Mouse (Mus musculus): Measurements from ENCODE around the gene Pde9a.

Pde9a gene

GRCm38 (mm10) chr17:31386766-31387275, 811 bp downstream of the Pde9a start:
- DNase-seq (ENCODE audit: low spot score in 2 of 2), result no peak

DNA sequence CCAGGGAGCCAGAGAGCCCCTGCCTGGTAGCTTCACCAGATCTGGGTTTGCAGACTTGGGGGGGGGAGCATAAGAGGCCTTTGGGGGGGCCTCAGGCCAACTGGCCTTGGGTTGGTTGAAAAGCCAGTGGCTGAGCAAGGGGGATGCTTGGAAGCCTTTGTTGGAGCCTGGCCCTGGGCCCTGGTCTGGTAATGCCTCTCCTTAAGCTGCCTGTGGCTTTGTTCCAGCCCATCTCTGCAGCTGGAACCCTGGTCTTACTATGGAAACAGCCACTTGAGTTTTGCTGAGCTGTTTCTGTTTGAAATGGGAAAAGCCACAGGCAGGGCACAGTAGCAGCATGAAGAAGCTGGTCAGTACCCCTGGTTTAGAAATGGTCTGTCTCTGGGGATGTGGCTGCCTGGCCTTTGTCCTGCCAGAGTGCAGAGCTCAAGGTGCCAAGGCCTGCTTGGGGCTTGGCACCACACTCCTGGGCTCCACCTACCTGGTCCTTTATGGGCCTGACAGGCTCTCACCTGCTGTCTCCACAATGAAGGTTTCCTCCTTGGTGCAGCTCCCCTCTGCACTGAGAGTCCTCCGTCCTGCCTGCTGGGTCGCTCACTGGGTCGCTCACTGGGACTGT, 3.5 kb downstream of the Pde9a start:
- DNase-seq (ENCODE audit: low spot score in 2 of 2), result no peak

DNA sequence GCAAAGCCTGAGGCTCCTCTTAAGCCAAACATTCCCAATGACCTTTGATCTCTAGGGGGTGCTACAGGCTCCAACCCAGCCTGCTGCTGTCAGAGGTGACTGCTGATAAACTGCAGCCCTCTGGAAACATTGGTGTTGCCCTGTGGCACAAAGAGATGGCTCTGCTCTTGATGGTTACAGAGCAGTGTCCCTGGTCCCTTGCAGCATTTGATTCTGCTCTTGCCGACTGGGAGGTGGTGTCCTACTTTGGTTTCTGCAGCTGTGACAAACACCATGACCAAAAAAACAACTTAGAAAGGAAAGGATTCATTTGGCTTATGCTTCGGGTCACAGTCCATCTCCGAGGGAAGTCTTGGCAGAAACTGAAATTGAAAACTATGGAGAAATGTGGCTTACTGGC, 5.5 kb downstream of the Pde9a start:
- DNase-seq (ENCODE audit: low spot score in 2 of 2), result no peak

GRCm38 (mm10) chr17:31392041-31392440, 6.0 kb downstream of the Pde9a start:
- no peak for DNase-seq (ENCODE audit: low spot score in 2 of 2)

- DNase-seq (ENCODE audit: low spot score in 2 of 2), result no peak
These were observed 7.8 kb downstream of the Pde9a start for GRCm38 (mm10) chr17:31393811-31394210.

DNA sequence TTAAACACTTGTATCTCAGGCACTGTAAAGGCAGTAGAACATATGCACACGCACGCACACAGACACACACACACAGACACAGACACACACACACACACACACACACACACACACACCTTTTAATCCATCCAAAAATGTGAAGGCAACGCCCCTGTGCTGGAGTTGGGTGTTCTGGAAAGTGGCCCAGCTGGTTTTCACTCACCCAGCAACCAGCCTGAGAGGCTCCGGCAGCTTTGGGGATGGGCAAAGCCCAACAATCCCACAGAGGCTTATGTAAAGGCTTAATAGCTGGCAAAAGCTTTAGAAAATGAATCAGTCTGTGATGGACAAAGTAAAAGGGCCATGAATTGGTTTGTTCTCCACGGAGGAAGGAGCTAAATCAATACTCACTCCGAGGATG, 14.3 kb downstream of the Pde9a start:
- DNase-seq (ENCODE audit: low spot score in 2 of 2), result no peak

- no peak for DNase-seq (ENCODE audit: low spot score in 2 of 2)
These were observed 15.2 kb downstream of the Pde9a start for GRCm38 (mm10) chr17:31401160-31401559.

DNA sequence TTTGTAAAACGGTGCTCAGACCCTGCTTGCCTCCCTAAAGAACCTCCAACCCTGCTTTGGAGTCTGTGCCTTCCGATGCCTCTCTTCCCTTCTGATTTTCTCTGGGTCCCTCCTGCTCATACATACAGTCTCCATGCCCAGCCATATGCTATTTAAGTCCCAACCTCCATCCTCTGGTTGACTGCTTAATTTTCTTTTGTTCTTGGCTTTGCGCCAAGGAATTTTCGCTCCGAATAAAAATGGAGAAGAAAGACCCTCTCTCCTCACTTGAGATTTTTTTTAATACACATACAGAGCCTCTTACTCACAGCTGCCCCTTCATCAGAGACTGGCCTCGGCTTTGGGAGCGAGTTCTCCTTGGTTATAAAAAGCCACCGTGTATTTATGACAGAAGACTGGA, 16.7 kb downstream of the Pde9a start:
- DNase-seq (ENCODE audit: low spot score in 2 of 2), result no peak

DNA sequence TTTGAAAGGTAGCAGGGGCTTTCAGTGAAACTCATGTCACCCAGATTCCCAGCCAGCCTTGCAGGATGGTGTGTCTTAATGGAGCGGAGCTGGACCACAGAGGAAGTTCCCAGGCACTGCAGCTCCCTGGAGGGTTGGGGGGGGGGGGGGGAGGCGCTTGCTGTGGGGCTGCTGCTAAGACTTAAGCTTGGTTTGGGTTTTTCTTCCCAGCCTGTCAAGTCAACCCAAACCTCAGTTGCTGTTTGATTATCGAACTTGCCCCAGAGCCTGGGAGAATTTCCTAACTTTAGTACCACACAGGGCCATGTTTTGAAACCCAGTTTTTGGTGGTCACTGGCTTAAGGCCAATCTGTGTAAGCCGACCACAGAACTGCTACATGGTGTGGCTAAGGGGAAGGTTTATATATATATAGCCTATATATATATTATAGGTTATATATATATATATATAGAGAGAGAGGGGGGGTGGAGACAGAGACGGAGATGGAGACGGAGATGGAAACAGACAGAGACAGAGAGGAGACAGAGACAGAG, 19.8 kb downstream of the Pde9a start:
- DNase-seq (ENCODE audit: low spot score in 2 of 2), result no peak

DNA sequence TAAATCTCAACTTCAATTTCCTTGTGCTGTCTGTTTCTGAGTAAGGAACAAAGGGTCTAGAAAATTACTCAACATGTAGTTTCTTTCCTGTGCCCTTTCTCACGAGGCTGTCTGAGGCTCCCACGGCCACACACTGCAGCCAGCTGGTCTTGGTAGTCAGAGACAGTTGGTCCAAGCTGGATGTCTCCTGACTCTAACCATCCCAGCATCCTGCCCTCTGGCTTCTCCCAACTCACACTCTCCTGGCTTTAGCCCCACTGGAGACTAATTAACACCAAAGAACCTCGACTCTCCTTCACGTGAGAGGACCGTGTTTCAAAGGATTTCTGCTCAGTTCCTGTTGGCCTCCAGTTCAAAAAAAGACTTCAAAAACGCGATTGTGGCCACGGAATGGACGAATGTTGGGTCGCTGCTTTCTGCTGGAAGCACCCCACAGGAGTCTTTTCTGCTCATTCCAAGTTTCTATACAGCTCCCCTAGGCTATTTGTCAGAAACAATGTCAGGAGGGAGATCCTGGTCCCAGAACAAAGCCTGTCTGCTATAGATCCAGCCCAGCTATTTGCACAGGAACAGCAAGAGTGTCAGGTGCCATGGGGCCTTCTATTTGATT, 23.8 kb downstream of the Pde9a start:
- no peak for DNase-seq (ENCODE audit: low spot score in 2 of 2)

GRCm38 (mm10) chr17:31415258-31415657, 29.2 kb downstream of the Pde9a start:
- no peak for DNase-seq (ENCODE audit: low spot score in 2 of 2)

- DNase-seq (ENCODE audit: low spot score in 2 of 2), result no peak
These were observed 33.0 kb downstream of the Pde9a start for GRCm38 (mm10) chr17:31418804-31419597.

- DNase-seq (ENCODE audit: low spot score in 2 of 2), result no peak
These were observed 33.6 kb downstream of the Pde9a start for GRCm38 (mm10) chr17:31419598-31419950.

DNA sequence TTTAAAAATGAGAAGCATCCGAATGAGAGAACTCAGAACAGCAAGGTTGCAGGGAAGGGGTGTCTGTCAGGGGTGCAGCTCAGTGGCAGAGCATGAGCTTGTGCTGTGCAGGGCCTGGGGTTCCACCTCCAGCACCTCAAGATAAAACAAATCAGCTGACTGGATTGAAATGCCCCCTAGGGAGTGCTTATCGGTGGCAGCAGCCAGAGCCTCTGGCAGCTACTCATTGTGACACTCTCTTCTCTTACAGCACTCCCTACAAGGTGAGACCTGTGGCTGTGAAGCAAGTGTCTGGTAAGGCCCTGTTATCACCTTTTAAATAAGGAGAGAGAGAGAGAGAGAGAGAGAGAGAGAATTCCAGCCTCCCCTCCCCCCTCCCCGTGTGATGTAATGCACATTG, 34.0 kb downstream of the Pde9a start:
- DNase-seq (ENCODE audit: low spot score in 2 of 2), result no peak

- no peak for DNase-seq (ENCODE audit: low spot score in 2 of 2)
These were observed 34.6 kb downstream of the Pde9a start for GRCm38 (mm10) chr17:31420658-31421057.

DNA sequence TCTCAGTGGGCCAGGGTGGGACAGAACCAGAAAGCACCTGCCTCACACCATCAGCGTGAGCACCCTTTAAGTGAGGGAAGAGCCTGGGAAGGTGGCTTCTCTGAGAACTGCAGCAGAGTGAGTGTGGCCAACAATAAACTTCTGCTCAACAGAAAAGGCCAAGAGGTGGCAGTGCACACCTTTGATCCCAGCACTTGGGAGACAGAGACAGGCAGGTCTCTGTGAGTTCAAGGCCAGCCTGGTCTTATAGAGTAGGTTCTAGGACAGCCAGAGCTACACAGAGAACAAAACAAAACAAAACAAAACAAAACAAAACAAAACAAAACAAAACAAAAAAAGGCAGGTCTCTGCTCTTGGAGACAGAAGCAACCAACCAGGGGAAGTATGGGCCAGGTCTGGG, 36.4 kb downstream of the Pde9a start:
- DNase-seq (ENCODE audit: low spot score in 2 of 2), result no peak

DNA sequence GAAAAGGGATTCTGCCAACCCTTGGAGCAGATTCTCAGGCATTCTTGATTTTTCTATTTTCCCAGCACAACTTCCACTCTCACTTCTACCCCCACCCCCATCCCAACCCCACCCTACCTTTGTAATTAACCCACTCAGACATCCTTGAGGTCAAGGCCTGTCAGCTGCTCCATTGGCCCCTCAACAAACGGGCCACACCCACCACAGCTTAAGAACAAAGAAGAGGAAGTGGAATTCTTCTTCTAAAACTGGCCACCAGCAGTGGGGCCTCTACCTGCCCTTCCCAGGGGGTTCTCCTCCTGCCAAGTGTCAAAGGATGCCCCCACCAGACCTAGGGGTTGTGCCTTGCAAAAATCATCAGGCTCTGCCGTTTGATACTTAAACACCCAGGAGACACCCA, 37.0 kb downstream of the Pde9a start:
- DNase-seq (ENCODE audit: low spot score in 2 of 2), result peak in 1 of 2 experiments; percentile 22

- no peak for DNase-seq (ENCODE audit: low spot score in 2 of 2)
These were observed 38.3 kb downstream of the Pde9a start for GRCm38 (mm10) chr17:31424358-31424757.

GRCm38 (mm10) chr17:31424798-31425197, 38.8 kb downstream of the Pde9a start:
- DNase-seq (ENCODE audit: low spot score in 2 of 2), result peak in 1 of 2 experiments; percentile 19

GRCm38 (mm10) chr17:31425827-31426698, 40.1 kb downstream of the Pde9a start:
- no peak for DNase-seq (ENCODE audit: low spot score in 2 of 2)

DNA sequence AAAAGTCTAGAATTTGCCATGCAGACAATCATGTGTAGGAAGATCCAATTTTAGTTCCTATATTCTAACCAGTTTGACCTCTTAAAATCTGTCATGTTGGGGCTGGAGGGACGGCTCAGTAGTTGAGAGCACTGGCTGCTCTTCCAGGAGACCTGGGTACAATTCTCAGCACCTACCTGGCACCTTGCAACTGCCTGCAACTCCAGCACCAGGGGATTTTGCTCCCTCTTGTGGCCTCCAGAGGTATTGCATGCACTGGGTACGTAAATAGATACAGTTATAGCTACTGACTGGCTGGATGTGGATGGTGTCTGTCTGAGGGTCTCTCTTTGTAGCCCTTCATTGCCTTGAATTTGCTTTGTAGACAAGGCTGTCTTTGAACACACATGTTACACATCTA, 43.4 kb downstream of the Pde9a start:
- DNase-seq (ENCODE audit: low spot score in 2 of 2), result no peak

GRCm38 (mm10) chr17:31432878-31433281, 46.9 kb downstream of the Pde9a start:
- DNase-seq (ENCODE audit: low spot score in 2 of 2), result no peak
